Mouse (Mus musculus): ENCODE data around the gene Laptm4a. TPM values are rescaled to one million over a fixed set of nuclear protein-coding genes. Genes with fewer than 3 reads are reported as not detected.
A peak's percentile ranks its signal among the peaks of the same experiment; 100 is the strongest.

Gene Laptm4a
- polyA plus RNA-seq, 1 experiment from 2014 or later: 312 TPM

DNA sequence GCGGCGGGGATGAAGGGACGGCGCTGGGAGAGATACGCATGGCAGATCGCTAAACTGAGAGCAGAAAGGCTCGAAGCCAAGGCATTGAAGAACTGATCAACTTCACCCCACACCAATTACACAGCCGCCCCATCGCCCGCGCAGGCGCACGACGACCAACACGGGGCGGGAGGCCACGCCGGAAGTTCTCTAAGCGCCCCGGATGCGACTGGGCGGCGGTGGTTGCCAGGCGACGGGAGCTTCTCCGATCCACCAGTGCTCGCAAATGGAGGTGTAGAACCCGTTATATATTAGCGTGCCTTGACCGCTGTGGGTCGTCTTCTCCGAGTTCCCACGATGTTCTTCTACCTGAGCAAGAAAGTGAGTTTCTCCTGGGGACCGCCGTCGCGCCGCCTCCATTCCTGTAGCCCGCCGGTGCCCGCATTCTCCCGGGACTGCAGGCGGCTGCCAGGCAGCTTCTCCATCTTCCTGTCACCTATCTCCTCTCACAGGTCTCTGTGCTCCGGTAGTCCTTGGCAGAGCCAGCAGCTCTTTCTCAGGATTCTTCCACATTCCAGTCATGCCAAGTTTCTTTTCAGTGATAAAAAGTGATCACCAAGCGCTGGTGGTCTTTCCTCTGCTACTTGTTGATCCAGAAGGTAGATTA lies 52.5 kb downstream of the Laptm4a start, which contains the start of gene Wdr35:
Gene Wdr35 (plus strand): TSS at position 73 of the 646 bp plus-strand sequence.
- peak within 1 kb of the TSS; percentile 66 for H3K4me3 ChIP-seq
- H3K4me1 ChIP-seq (replicated peaks): peaks cover 13% of the 10 kb centered on the region
- peaks cover 5% of the 10 kb centered on the region; the same call in 1 of the 2 replicates for H3K36me3 ChIP-seq
- H3K27ac ChIP-seq: peak within 1 kb of the TSS; percentile 41; the same call in 1 of the 2 replicates
- no peaks in the 10 kb centered on the region for H3K9me3 ChIP-seq (replicated peaks)
- WGBS: under 1% methylated on average over 45 of the region's 45 CpGs
- ATAC-seq (replicated peaks; ENCODE audit: insufficient number of reproducible peaks, insufficient read depth, low FRiP score, low read depth): peak; percentile 83
- peak within 1 kb of the TSS; percentile 53 for H3K9ac ChIP-seq
- peak within 1 kb of the TSS; percentile 81 for H3K4me2 ChIP-seq
- no peaks in the 10 kb centered on the region for H3K27me3 ChIP-seq

DNA sequence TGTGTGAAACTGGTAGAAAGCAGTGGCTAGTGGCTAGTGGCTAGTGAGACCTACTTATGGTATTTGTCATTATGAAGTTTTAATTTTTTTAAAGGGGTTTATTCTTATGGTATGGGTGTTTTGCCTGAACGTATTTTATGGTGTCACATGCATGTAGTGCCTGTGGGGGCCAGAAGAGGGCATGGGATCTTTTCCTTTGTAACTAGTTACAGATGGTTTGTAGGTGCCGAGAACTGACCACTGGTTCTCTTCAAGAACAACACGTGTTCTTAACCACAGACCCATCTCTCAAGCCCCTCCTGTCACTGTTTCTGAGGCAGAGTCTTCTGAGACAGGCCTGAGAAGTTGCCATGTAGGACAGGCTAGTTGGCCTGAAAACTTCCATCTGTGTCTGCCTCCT lies 53.6 kb downstream of the Laptm4a start:
- Histone ChIP-seq H3K36me3 (peaks cover 6% of the 10 kb centered on the region; the same call in 1 of the 2 replicates), H3K27ac (no peak overlapping the region), H3K9me3 (replicated peaks) (no peaks in the 10 kb centered on the region), H3K4me3 (no peak overlapping the region), H3K9ac (no peak overlapping the region), H3K4me1 (replicated peaks) (peaks cover 9% of the 10 kb centered on the region; the same call in 1 of the 2 replicates), H3K4me2 (no peak overlapping the region), H3K27me3 (no peaks in the 10 kb centered on the region)
- no peak for ATAC-seq (replicated peaks; ENCODE audit: insufficient number of reproducible peaks, insufficient read depth, low FRiP score, low read depth)
- 92% methylated on average over 3 of the region's 3 CpGs for WGBS

Other genes starting within 250 kb of the Laptm4a start
- gene Pum2, start 247.5 kb upstream of the Laptm4a start, polyA plus RNA-seq (2015; fragmentation: Nextera tagmentation; extraction: Ambion mirVana): 24.4 and 25.4 TPM in 2 replicates
- 33.9 and 48.6 TPM in 2 replicates for gene Sdc1, start 150.3 kb upstream of the Laptm4a start, polyA plus RNA-seq (2015; fragmentation: Nextera tagmentation; extraction: Ambion mirVana)
- gene Matn3, start 26.3 kb downstream of the Laptm4a start, polyA plus RNA-seq (2015; fragmentation: Nextera tagmentation; extraction: Ambion mirVana): 0.39 and 1.0 TPM in 2 replicates
- 12.0 and 14.1 TPM in 2 replicates for gene Wdr35, start 52.2 kb downstream of the Laptm4a start, polyA plus RNA-seq (2015; fragmentation: Nextera tagmentation; extraction: Ambion mirVana)
- 14.4 and 17.4 TPM in 2 replicates for gene Ttc32, start 108.3 kb downstream of the Laptm4a start, polyA plus RNA-seq (2015; fragmentation: Nextera tagmentation; extraction: Ambion mirVana)

Data from heart, embryonic 15.5 days (tissue).